Mouse (Mus musculus) lung, postnatal 4 days (tissue): ENCODE data around the gene Rtp2.
"Not testable (repeated sequence)": the region's sequence is repeated elsewhere in the genome, so short reads cannot be mapped to it uniquely, and the experiment has no call there.

Experiments
- DNase-seq, 2 experiments: peaks; one replicate each; pipeline ENCODE4 v3.0.0; 2021

Rtp2 gene

GRCm38 (mm10) chr16:23947654-23948053 lies 15.5 kb upstream of the Rtp2 start:
- DNase-seq: no peak

- DNase-seq: no peak
Observed at GRCm38 (mm10) chr16:23944801-23945200, 12.6 kb upstream of the Rtp2 start.

GRCm38 (mm10) chr16:23934397-23934796 lies 2.2 kb upstream of the Rtp2 start:
- no peak for DNase-seq

GRCm38 (mm10) chr16:23931275-23931674 lies 919 bp downstream of the Rtp2 start:
- DNase-seq: no peak

- no peak for DNase-seq
Observed at GRCm38 (mm10) chr16:23930426-23931073, 1.6 kb downstream of the Rtp2 start.

GRCm38 (mm10) chr16:23927301-23928114 lies 4.7 kb downstream of the Rtp2 start:
- DNase-seq: no peak

- DNase-seq: no peak
Observed at GRCm38 (mm10) chr16:23922906-23923305, 9.3 kb downstream of the Rtp2 start.

GRCm38 (mm10) chr16:23921697-23922096 lies 10.5 kb downstream of the Rtp2 start:
- DNase-seq: no peak

- peak in 1 of 2 experiments; percentile 1 for DNase-seq
Observed at GRCm38 (mm10) chr16:23919418-23919817, 12.8 kb downstream of the Rtp2 start.

- no peak for DNase-seq
Observed at GRCm38 (mm10) chr16:23913401-23913800, 18.8 kb downstream of the Rtp2 start.

GRCm38 (mm10) chr16:23912741-23913140 lies 19.5 kb downstream of the Rtp2 start:
- no peak for DNase-seq

- not testable (repeated sequence) for DNase-seq
Observed at GRCm38 (mm10) chr16:23909015-23909354, 23.2 kb downstream of the Rtp2 start.

GRCm38 (mm10) chr16:23908076-23909014 lies 23.8 kb downstream of the Rtp2 start:
- DNase-seq: not testable (repeated sequence)

GRCm38 (mm10) chr16:23906586-23906985 lies 25.6 kb downstream of the Rtp2 start:
- DNase-seq: not testable (repeated sequence)

GRCm38 (mm10) chr16:23901411-23901810 lies 30.8 kb downstream of the Rtp2 start:
- DNase-seq: no peak

- DNase-seq: no peak
Observed at GRCm38 (mm10) chr16:23900061-23900460, 32.1 kb downstream of the Rtp2 start.

GRCm38 (mm10) chr16:23898840-23899239 lies 33.4 kb downstream of the Rtp2 start:
- DNase-seq: peak; percentile 58 to 77

GRCm38 (mm10) chr16:23897984-23898586 lies 34.1 kb downstream of the Rtp2 start:
- DNase-seq: peak; percentile 73 to 75

- DNase-seq: no peak
Observed at GRCm38 (mm10) chr16:23897486-23897885, 34.7 kb downstream of the Rtp2 start.

GRCm38 (mm10) chr16:23895135-23895534 lies 37.1 kb downstream of the Rtp2 start:
- DNase-seq: no peak

- no peak for DNase-seq
Observed at GRCm38 (mm10) chr16:23890636-23891035, 41.6 kb downstream of the Rtp2 start, which contains the start of gene Sst. Sst (minus strand) TSS chr16:23890958.

GRCm38 (mm10) chr16:23890151-23890550 lies 42.0 kb downstream of the Rtp2 start:
- peak in 1 of 2 experiments; percentile 20 for DNase-seq
